Mouse (Mus musculus) embryonic facial prominence, embryonic 14.5 days (tissue): ENCODE measurements at regions not wholly inside any gene's neighbourhood (a gene's known extent, or its start where the extent isn't known, plus 50 kb on each side); places are given as distances from the start of the nearest gene placed in this dataset.
"Not testable (repeated sequence)": the region's sequence is repeated elsewhere in the genome, so short reads cannot be mapped to it uniquely, and the experiment has no call there.

Source experiments
- ATAC-seq: fragments of 200-750 bp; cut with Nextera tagmentation; 2 replicates; pipeline ENCODE4 v1.8.0; 2017; ENCODE audit warnings: low read depth, moderate number of reproducible peaks, moderate TSS enrichment
- DNase-seq: peaks from one replicate; pipeline ENCODE4 v3.0.0-alpha.2; 2015; ENCODE audit warnings: low spot score
- H3K27ac ChIP-seq: fragments of 300-500 bp; sonication (generic); replicated peaks from 2 replicates; pipeline ENCODE4 v1.5.1; 2014; ENCODE audit warnings: low read depth, mild to moderate bottlenecking, low read length, moderate library complexity
- H3K27me3 ChIP-seq: fragments of 300-500 bp; sonication (generic); replicated peaks from 2 replicates; pipeline ENCODE4 v1.6.1; 2014; ENCODE audit warnings: low read length; ENCODE audit not compliant: control insufficient read depth, insufficient read depth
- H3K36me3 ChIP-seq: fragments of 300-500 bp; sonication (generic); 2 replicates; pipeline ENCODE4 v1.6.1; 2014; ENCODE audit warnings: low read length, mixed read lengths; ENCODE audit not compliant: control insufficient read depth, insufficient read depth
- H3K4me1 ChIP-seq: fragments of 300-500 bp; sonication (generic); 2 replicates; pipeline ENCODE4 v1.6.1; 2014; ENCODE audit warnings: antibody characterized with exemption, low read length; ENCODE audit not compliant: control insufficient read depth, insufficient read depth
- H3K4me2 ChIP-seq: fragments of 300-500 bp; sonication (generic); 2 replicates; pipeline ENCODE4 v1.6.1; 2014; ENCODE audit warnings: low read depth, mild to moderate bottlenecking, low read length, moderate library complexity, mixed read lengths
- H3K4me3 ChIP-seq: fragments of 300-500 bp; sonication (generic); 2 replicates; pipeline ENCODE4 v1.5.1; 2014; ENCODE audit warnings: low read depth, mild to moderate bottlenecking, low read length
- H3K9ac ChIP-seq: fragments of 300-500 bp; sonication (generic); 2 replicates; pipeline ENCODE4 v1.6.1; 2014; ENCODE audit warnings: low read depth, mild to moderate bottlenecking, low read length, moderate library complexity, mixed read lengths
- H3K9me3 ChIP-seq: fragments of 300-500 bp; sonication (generic); 2 replicates; pipeline ENCODE4 v1.6.1; 2016; ENCODE audit warnings: low read length; ENCODE audit not compliant: control insufficient read depth
- WGBS: fragments of 180-500 bp; shearing (Covaris S2); extraction: QIAGEN DNeasy Blood & Tissue Kit; methylation state at CpG from one replicate; pipeline ENCODE4 v1.1.7; 2014; 5-methylcytosine and 5-hydroxymethylcytosine counted together

GRCm38 (mm10) chr12:21784403-21784802, 367.0 kb upstream of the Ywhaq start:
- not testable (repeated sequence) for H3K4me1 ChIP-seq, H3K27ac ChIP-seq, H3K36me3 ChIP-seq, H3K9me3 ChIP-seq, H3K27me3 ChIP-seq, H3K9ac ChIP-seq
- ATAC-seq: 0 out of 2 replicates have a peak, but pooled peaks have one; percentile 62
- no CpG with 5 or more reads among the region's 39 CpGs for WGBS
- H3K4me2 ChIP-seq: peak overlapping the region; percentile 47
- DNase-seq: peak; percentile 32
- peak overlapping the region; percentile 37 for H3K4me3 ChIP-seq

GRCm38 (mm10) chr12:21778717-21779116, 361.3 kb upstream of the Ywhaq start:
- 7% methylated on average over 3 of the region's 45 CpGs for WGBS
- not testable (repeated sequence) for H3K27me3 ChIP-seq, ATAC-seq, H3K9ac ChIP-seq, DNase-seq, H3K4me1 ChIP-seq, H3K9me3 ChIP-seq, H3K27ac ChIP-seq, H3K4me2 ChIP-seq, H3K36me3 ChIP-seq
- H3K4me3 ChIP-seq: 0 out of 2 replicates have a peak overlapping the region, but pooled peaks have one; percentile 8

- H3K4me1 ChIP-seq, H3K9ac ChIP-seq, H3K27ac ChIP-seq, H3K4me2 ChIP-seq, H3K27me3 ChIP-seq, H3K36me3 ChIP-seq, ATAC-seq, DNase-seq, H3K9me3 ChIP-seq: not testable (repeated sequence)
- peak overlapping the region; percentile 8; the same call in 1 of the 2 replicates for H3K4me3 ChIP-seq
- 29% methylated on average over 13 of the region's 50 CpGs for WGBS
Measured at GRCm38 (mm10) chr12:21778308-21778707, 360.9 kb upstream of the Ywhaq start.

GRCm38 (mm10) chr12:21767717-21768116, 350.3 kb upstream of the Ywhaq start:
- H3K4me3 ChIP-seq, H3K27me3 ChIP-seq, H3K9ac ChIP-seq, H3K4me2 ChIP-seq, H3K4me1 ChIP-seq, H3K36me3 ChIP-seq, H3K27ac ChIP-seq, ATAC-seq, DNase-seq, H3K9me3 ChIP-seq: not testable (repeated sequence)
- 83% methylated on average over 2 of the region's 2 CpGs for WGBS
